Mouse (Mus musculus): ENCODE results near the gene Socs4.

GRCm38 (mm10) chr14:47307669-47308068, 30.9 kb downstream of the Socs4 start:
- TF ChIP-seq POLR2A (IDR thresholded peaks at IDR 0.05; ENCODE audit: control insufficient read depth, low read depth, low read length) (no peak), CTCF (IDR thresholded peaks at IDR 0.05; ENCODE audit: control insufficient read depth, insufficient read depth, insufficient replicate concordance, low read depth, low read length) (no peak)
